Mouse (Mus musculus) cerebellum, adult (tissue): ENCODE results near the gene Adat2.
A peak's percentile ranks its signal among the peaks of the same experiment; 100 is the strongest.

Source experiments
- ATAC-seq: cut with Nextera tagmentation; 2 replicates; pipeline ENCODE4 v1.9.2; 2017; ENCODE audit warnings: mild to moderate bottlenecking, moderate library complexity, mixed read lengths; ENCODE audit not compliant: insufficient number of reproducible peaks, low FRiP score, low TSS enrichment

Gene Adat2

DNA sequence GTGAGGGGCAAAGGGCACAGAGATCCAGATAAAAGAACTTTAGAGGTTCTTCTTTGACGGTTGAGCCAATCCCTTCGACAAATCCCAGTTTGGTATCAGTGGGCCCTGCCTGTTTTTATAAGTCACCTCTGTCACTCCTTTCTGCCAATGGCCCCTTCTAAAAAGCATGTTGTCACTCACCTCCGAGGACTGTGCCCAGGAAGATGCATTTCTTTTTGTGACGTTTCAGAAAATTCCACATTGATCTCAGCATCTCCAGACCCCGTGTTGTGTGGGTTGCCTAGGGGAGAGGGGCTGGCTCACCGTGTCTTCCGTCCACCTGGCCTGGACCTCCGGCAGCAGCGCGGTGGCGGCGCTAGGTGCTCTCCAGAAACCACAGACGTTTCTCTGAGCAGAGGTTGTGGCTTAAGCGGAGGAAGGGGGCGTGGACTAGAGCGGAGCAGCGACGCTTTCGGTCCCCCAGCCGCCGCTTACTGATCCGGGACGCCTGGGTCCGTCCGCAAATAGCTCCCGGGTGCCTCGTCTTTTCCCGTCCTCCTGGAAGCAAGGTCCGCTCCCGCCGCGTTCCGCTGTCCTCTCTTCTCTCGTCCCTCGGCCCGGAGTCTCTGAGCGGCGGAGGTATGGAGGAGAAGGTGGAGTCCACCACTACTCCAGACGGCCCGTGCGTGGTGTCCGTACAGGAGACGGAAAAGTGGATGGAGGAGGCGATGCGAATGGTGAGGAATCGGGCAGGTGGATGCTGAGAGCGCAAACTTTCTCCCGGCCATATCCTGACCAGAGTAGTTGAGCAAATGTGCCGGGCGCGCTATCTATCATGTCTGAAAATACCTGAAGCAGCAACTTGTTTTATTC, at the start of gene Adat2, which contains the start of gene Pex3:
TSS of gene Adat2 (plus strand) at position 249 of the 852 bp plus-strand sequence.
TSS of gene Pex3 (minus strand) at position 497 of the 852 bp plus-strand sequence.
- ATAC-seq = peak; percentile 96

- ATAC-seq = no peak
These were observed 30.8 kb upstream of the Adat2 start for GRCm38 (mm10) chr10:13521857-13522256.

DNA sequence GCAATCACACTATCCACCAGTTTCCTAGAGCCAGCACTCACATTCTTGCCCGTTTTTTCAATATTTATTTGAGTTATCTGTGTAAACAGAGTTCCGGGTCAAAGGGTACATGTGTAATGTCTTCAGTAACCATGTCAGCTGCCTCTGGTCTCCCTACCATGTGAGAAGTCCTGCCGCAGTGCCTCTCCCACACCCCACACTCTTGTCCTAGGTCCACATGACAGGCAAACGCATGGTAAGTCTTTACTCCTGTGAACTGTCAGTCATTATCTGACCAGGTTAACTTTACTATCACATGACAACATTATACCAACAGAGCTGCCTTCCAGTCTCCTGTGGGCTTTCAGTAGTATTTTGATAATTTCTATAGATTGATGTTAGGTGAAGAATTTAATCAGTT, 24.5 kb upstream of the Adat2 start:
- no peak for ATAC-seq

DNA sequence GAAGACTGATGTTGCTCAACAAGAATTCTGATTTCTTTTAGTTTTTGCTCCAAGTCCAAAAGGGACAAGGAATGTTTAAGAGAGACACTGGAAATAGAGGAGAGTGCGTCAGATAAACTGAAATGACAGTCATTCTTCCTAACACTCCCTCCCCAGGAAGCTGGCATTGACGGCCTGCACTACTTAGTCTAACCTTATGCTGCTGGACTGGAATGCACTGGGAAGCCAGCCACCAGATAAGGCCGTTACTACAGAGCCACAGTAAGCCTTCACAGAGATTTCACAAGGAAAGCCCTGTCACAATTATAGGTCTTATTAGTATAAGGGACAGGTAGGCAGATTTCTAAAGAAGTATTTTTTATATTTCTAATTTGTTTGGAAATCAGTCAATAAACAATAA, 17.9 kb upstream of the Adat2 start:
- no peak for ATAC-seq

- no peak for ATAC-seq
These were observed 16.0 kb upstream of the Adat2 start for GRCm38 (mm10) chr10:13536706-13537105.

- ATAC-seq = no peak
These were observed 12.8 kb upstream of the Adat2 start for GRCm38 (mm10) chr10:13539769-13540333.

GRCm38 (mm10) chr10:13541721-13542120, 11.0 kb upstream of the Adat2 start:
- no peak for ATAC-seq

DNA sequence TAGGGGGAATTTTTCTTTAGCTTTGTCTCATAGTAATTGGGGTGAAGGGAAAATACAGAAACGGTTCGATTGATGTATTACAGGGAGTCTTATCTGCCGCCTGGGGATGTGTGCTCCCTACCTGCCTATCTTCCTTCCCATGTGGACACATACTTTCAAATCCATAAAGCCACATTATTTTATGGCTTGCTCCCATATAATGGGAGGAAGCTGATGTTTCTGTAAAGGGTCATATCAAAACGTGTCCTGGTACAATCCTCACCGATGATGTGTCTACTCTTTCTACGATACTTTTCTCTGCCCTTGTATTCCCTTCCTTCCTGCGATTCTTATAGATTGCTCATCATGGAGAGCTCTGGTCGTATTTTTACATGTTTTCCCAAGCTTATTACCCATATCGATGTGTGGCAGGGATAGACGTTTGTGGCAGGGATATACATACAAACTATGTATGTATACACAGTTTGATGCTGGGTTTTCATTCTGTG, 848 bp downstream of the Adat2 start:
- 0 out of 2 replicates have a peak, but pooled peaks have one; percentile 22 for ATAC-seq

DNA sequence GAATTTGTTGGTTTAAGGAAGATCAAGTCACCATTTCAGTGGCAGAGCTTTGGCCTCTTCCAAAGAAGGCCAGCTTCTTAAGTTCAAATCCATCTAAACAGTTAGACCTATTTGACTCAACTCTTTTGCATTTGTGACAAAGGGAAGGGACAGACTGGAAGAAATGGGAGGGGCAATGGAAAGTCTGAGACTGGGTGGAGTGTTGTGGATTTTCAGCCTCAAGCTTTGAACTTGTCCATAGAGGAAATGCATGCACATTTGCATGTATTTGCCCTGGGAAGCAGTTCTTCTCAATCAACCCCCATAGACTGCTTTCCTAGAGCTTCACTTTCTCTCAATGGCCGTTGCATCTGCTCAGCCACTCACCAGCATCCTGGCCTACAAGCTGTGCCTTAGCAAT, 1.6 kb downstream of the Adat2 start:
- ATAC-seq = no peak

DNA sequence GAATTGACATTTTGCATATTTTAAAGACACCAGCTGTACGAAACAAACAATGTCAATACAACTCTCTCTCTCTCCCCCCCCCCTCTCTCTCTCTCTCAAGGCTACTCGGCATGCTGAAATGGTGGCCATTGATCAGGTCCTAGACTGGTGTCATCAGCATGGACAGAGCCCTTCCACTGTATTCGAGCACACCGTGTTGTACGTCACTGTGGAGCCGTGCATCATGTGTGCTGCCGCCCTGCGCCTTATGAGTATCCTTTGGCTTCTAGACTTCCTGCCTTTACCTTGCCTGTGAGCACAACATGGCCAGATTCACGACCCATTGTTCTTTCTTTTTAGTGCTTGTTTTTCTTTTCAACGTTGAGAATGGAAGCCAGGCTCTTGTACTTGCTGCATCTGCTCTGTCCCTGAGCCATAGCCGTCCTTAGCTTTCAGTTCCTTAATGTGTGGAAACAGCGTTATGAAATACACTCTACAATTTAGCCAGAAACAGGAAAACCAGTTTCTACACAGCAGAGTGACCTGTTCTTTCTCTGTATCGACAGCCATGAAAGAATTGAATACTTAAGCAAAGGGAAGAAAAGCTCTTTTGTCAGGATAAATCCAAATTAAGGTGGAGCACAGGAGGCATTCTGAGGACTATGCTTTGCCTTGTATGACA, 7.5 kb downstream of the Adat2 start:
- ATAC-seq = no peak

DNA sequence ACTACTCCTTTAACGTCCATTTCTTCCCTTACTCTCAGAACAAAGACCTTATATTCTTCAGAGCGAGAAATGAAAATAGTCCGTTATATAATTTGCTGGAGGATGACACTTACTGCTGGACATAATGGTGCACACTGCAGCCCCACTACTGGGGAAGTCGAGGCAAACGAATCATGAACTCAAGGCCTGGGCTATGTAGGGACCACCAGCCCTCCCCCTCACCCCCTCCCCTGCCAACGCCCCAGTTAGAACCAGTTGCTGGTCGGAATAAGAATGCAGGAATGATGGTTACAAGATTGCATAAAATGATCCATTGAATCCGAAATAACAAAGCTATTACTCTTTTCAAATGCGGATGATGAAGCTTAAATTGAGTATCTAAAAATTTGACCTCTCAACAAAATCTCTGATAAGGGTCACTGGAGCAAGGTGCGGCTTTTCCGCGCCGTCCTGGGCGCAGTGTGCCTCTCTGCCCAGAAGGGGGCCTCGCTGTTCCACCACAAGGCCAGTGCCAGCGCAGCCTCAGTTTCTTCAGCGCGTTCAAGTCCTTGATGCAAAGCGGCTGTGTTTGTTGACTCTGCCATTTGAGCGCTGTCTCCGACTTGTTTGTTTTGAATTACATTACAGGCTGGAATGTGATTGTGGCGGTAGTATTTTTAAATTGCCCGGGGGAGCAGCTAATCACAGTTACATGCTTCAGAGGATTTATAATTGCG, 11.8 kb downstream of the Adat2 start:
- ATAC-seq = peak; percentile 52

DNA sequence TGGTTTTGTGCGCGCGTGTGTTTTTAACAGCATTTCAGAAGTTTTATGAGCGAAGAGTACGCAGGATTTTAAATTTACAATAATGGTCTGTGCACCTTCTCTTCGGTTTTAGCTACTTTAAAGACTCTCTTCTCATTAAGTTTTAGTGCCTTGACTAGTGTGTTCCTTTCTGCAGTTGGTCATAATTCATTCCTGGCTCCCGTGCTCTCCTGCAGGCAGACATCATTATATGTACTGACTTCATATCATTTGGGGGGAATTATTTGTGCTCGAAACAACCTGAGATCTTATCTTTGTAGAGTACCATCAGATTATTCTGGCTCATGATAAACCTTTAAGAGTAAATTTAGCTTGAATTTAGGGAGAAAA, 12.4 kb downstream of the Adat2 start:
- ATAC-seq = no peak

- ATAC-seq = no peak
These were observed 13.7 kb downstream of the Adat2 start for GRCm38 (mm10) chr10:13566393-13566792.

DNA sequence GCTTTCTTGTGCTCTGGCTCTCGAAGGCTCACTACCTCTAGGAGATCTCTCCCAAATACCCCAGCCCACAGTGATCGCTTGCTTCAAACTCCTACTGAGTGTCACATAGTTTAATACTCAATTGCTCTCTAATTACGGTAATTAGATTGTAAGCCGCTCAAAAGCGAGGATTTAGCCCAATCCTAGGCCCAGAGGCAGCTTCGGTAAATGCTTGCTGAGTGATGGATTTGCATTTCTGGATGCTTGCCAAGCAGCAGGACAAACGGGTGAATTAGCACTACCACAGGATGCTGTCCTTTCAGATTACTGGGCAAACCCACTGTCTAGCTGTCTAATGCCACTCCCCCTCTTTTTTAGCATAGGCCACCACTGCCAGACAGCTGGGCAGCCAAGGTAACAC, 17.1 kb downstream of the Adat2 start:
- ATAC-seq = no peak

GRCm38 (mm10) chr10:13570697-13571538, 18.2 kb downstream of the Adat2 start:
- ATAC-seq = no peak

DNA sequence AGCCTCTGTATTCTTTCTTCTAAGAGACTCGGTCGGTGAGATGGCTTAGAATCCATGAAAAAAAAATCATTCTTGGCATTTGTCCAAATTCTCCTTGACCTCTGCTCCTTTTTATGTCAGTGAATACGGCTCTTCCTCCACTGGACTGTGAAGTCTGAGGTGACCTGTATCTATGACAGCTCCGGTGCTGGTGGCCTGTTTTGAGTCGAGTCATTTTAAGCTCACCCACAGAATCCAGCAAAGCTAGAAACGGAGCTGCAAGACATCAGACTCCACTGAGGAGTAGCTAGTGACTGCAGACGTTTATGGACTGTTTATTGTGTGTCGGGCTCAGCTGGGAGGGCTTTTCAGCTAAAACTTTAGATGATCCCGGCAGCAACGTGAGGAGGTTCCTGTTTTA, 19.3 kb downstream of the Adat2 start:
- no peak for ATAC-seq

DNA sequence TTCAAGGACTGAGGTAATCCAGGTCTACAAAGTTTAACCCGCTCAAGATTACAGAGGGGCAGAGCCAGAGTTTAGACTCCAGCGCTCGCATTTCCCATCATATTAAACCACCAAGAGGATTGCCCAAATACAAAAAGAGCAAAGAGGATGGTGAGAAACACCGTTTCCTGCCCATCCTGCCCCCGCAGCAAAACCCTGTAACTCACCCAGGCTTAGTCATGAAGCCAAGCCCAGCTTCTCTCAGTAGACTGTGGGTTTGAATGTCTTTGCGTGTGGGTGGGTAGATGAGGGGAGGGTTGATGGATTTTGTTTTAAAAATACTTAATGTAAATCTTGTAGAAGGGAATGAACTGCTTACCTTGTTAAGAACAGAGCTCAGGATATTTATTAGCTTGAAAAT, 19.7 kb downstream of the Adat2 start:
- ATAC-seq = no peak

GRCm38 (mm10) chr10:13577123-13577522, 24.4 kb downstream of the Adat2 start:
- ATAC-seq = no peak

- ATAC-seq = no peak
These were observed 35.2 kb downstream of the Adat2 start for GRCm38 (mm10) chr10:13587914-13588313.

DNA sequence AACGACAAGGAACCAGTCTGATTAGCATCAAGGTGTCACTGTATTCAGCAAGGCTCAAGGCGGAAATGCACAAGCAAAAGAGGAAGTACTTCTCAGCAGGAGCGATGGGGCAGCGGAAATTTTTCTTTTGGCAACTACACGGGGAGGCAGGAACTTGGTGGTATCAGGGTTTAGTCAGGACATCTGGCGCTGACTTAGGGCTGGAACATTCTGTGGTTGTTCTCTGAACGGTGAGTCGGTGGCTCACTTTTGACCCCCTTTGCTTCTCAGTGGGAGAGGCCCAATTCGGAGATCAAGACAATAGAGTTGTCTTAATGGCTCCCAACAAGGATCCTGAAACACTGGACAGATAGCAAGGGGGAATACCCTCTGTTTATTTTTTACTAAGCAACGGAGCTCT, 39.5 kb downstream of the Adat2 start:
- no peak for ATAC-seq
